Mouse (Mus musculus) forebrain, embryonic 13.5 days (tissue): Measurements from ENCODE around the gene Arhgap31. TPM values are rescaled to one million over a fixed set of nuclear protein-coding genes. Genes with fewer than 3 reads are reported as not detected.

Experiments
- ATAC-seq: fragments of 200-750 bp; cut with Nextera tagmentation; 2 replicates; pipeline ENCODE4 v1.8.0; 2017
- H3K27ac ChIP-seq: fragments of 300-500 bp; sonication (generic); 2 replicates; pipeline ENCODE4 v1.5.1; 2015; ENCODE audit warnings: inconsistent platforms, mild to moderate bottlenecking, moderate library complexity
- H3K27me3 ChIP-seq: fragments of 300-500 bp; sonication (generic); 2 replicates; pipeline ENCODE4 v1.6.1; 2015; ENCODE audit warnings: mild to moderate bottlenecking, inconsistent platforms
- H3K36me3 ChIP-seq: fragments of 300-500 bp; sonication (generic); 2 replicates; pipeline ENCODE4 v1.6.1; 2015; ENCODE audit warnings: mild to moderate bottlenecking, inconsistent platforms; ENCODE audit not compliant: poor library complexity, severe bottlenecking
- H3K4me1 ChIP-seq: fragments of 300-500 bp; sonication (generic); 2 replicates; pipeline ENCODE4 v1.6.1; 2015; ENCODE audit warnings: inconsistent platforms
- H3K4me2 ChIP-seq: fragments of 300-500 bp; sonication (generic); 2 replicates; pipeline ENCODE4 v1.6.1; 2015; ENCODE audit warnings: inconsistent platforms, mild to moderate bottlenecking, moderate library complexity
- H3K4me3 ChIP-seq: fragments of 300-500 bp; sonication (generic); 2 replicates; pipeline ENCODE4 v1.5.1; 2015; ENCODE audit warnings: mild to moderate bottlenecking, inconsistent platforms
- H3K9ac ChIP-seq: fragments of 300-500 bp; sonication (generic); 2 replicates; pipeline ENCODE4 v1.6.1; 2015; ENCODE audit warnings: mild to moderate bottlenecking, inconsistent platforms
- H3K9me3 ChIP-seq: fragments of 300-500 bp; sonication (generic); replicated peaks from 2 replicates; pipeline ENCODE4 v1.6.1; 2016; ENCODE audit warnings: inconsistent platforms
- WGBS: fragments of 180-500 bp; shearing (Covaris S2); methylation state at CpG from one replicate; pipeline ENCODE4 v1.1.7; 2015; 5-methylcytosine and 5-hydroxymethylcytosine counted together
- polyA plus RNA-seq: library from polyadenylated mRNA; unstranded; fragments of >200 nt; fragmentation: Nextera tagmentation; extraction: Ambion mirVana; gene quantifications from 2 replicates; pipeline ENCODE4 v1.2.1, GENCODE M21; 2015

Gene Arhgap31
- polyA plus RNA-seq, 1 experiment from 2014 or later: 3.6 TPM

DNA sequence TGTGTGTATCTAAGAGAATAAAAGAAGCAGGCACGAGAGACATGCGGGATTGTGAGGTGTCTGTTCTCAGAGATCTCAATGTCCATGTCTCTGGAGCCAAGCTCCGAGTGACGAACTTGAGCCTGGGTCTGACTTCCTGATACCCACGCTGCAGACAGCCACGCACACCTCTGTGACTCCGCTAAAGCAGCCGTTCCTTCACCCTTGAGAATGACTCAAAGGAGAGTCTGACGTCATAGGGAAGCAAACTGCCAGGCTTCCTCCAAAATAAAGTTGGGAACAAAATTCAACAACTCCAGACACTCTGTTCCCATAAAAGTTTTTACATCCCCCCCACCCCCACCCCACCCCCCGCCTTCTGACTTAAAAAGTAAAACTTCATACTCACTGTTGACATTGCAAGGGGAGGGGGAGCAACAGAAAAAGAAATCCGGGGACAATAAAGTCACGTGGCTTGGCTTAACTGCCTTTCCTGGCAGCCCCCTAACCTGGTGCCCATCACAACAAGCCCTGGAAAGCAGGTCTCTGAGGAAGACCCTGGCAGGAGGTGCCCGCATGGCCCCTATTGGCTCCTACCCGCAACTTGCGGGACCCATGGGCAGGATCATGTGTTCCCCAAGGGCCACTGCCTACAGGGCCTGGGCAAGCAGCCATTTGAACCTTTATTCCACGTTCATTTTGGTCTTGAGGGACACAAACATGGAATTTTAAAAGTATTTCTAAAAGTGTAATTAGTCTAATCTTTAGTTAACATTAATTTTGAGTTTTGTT lies 12.5 kb downstream of the Arhgap31 start:
- no peak overlapping the region for H3K9ac ChIP-seq

DNA sequence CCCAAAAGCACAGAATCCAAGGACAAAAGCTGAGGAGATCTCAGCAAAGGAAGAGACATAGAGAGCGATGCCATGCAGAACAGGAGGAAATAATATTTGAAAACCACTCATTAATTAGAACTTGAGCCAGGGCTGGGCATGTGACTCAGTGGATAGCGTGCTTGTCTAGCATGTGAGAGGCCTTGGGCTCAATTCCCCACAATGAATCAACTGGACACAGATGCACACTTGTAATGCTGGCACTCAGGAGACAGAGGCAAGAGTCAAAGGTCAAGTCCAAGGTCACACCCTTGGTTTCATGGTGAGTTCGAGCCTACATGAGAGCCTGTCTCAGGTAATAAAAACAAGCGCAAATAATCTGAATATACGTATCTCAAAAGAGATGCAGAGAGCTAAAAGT lies 15.5 kb downstream of the Arhgap31 start:
- H3K27ac ChIP-seq: no peak overlapping the region
- no peaks in the 10 kb centered on the region for H3K9me3 ChIP-seq
- no peak overlapping the region for H3K4me3 ChIP-seq
- 92% methylated on average over 5 of the region's 5 CpGs for WGBS
- no peak overlapping the region for H3K9ac ChIP-seq
- H3K4me1 ChIP-seq: peaks cover 12% of the 10 kb centered on the region
- ATAC-seq: no peak
- H3K36me3 ChIP-seq: no peaks in the 10 kb centered on the region
- no peaks in the 10 kb centered on the region for H3K27me3 ChIP-seq
- no peak overlapping the region for H3K4me2 ChIP-seq

More for the DNA sequence above, 12.5 kb downstream of the Arhgap31 start:
- Histone ChIP-seq H3K27ac (no peak overlapping the region), H3K4me1 (peaks cover 12% of the 10 kb centered on the region), H3K4me3 (no peak overlapping the region), H3K9me3 (no peaks in the 10 kb centered on the region), H3K4me2 (no peak overlapping the region), H3K36me3 (no peaks in the 10 kb centered on the region), H3K27me3 (no peaks in the 10 kb centered on the region)
- 88% methylated on average over 16 of the region's 16 CpGs for WGBS
- ATAC-seq: no peak

DNA sequence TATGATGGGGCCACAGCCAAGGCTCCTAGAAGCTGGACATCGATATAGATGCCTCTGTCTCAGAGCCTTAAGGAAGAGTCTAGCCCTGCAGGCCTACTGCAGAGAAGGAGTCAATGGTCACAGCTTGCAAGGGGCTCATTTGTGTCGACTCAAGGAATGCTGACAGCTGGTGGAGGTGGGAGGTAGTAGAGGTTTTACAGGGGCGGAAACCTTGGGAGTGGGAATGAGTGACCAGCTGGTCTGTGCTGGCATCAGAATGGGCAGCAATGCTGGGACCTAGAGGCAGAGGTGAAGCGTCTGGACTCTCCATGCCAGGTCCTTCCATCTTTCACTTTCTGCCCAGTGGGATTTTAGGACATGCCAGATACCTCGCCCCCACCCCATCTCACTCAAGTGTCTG lies 17.5 kb downstream of the Arhgap31 start:
- Histone ChIP-seq H3K36me3 (no peaks in the 10 kb centered on the region), H3K27me3 (no peaks in the 10 kb centered on the region), H3K27ac (no peak overlapping the region), H3K9ac (no peak overlapping the region), H3K4me1 (no peaks in the 10 kb centered on the region), H3K4me3 (no peak overlapping the region), H3K4me2 (no peak overlapping the region), H3K9me3 (no peaks in the 10 kb centered on the region)
- WGBS: 84% methylated on average over 5 of the region's 5 CpGs
- ATAC-seq: no peak

DNA sequence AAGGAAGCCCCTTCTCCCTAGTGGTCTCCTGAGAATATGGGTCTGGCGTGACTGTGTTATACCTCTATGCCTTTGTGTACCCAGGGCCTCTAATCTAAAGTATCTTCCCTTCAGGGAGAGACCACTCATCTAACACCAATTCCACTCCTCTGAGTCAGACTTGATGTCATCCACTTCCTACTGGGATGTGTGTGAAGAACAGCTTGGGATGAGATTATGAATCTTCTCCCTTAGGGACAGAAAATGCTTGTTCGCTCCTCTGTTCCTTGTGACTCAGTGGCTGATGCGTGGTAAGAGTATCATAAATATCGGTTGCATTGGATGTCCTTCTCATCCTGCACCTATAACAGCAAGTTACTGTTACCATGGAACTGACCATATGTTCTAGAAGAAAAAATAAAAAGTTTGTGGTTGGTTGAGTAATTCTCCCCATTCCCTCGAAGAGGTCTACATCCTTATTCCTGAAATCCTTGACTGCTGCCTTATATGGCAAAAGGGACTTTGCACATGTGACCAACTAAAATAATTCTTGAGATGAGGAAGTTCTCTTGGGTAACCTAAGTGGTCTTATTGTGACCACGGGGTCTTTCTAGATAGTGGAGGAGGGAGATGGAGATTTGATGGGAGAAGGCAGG lies 18.1 kb downstream of the Arhgap31 start:
- H3K9me3 ChIP-seq: no peaks in the 10 kb centered on the region
- H3K27me3 ChIP-seq: no peaks in the 10 kb centered on the region
- no peak overlapping the region for H3K4me2 ChIP-seq
- H3K27ac ChIP-seq: no peak overlapping the region
- H3K36me3 ChIP-seq: no peaks in the 10 kb centered on the region
- 91% methylated on average over 6 of the region's 6 CpGs for WGBS
- no peaks in the 10 kb centered on the region for H3K4me1 ChIP-seq
- H3K4me3 ChIP-seq: no peak overlapping the region
- no peak overlapping the region for H3K9ac ChIP-seq
- ATAC-seq: no peak

DNA sequence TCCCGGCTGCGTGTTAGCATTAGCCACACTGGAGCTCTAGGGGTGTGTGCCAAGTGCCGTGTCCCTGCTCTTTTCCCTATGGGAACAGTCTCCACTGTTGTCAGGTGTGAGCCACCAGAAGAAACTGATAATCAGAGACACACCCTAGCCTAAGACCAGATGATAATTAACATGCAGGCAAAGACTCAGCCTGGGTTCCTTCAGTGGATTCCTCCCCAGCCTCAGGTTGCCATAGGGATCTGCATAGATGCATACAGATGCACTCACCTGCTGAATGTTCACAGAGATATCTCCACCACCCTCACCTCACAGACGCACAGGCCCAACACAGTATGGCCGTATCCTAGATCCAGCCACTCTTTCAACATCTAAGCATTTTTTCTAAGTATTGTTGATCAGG lies 22.6 kb downstream of the Arhgap31 start:
- H3K4me3 ChIP-seq: no peak overlapping the region
- H3K4me1 ChIP-seq: no peaks in the 10 kb centered on the region
- H3K9ac ChIP-seq: no peak overlapping the region
- no peaks in the 10 kb centered on the region for H3K27me3 ChIP-seq
- ATAC-seq: no peak
- no peaks in the 10 kb centered on the region for H3K36me3 ChIP-seq
- H3K9me3 ChIP-seq: no peaks in the 10 kb centered on the region
- no peak overlapping the region for H3K27ac ChIP-seq
- H3K4me2 ChIP-seq: no peak overlapping the region
- WGBS: 90% methylated on average over 5 of the region's 5 CpGs

DNA sequence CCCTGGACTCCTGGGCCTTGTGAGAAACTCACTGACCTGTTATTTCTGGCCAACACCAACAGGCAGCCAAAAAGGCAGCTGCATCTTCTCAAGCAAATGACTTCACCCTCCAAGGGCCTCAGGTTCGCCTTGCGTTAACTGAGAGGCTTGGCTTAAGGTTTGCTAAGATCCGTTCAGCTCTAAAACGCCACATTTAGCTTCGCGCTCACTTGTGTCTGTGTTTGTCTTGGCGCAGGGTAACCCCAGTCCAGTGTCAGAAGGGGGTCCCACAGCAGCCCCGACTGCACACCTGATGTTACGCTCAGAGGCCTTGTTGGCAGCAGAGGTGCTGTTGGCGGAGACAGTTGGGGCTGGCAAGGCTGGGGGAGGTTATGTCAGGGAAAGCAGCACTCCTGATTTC lies 23.3 kb downstream of the Arhgap31 start:
- H3K9ac ChIP-seq: no peak overlapping the region
- H3K4me3 ChIP-seq: no peak overlapping the region
- H3K4me1 ChIP-seq: no peaks in the 10 kb centered on the region
- no peaks in the 10 kb centered on the region for H3K27me3 ChIP-seq
- no peaks in the 10 kb centered on the region for H3K9me3 ChIP-seq
- 91% methylated on average over 10 of the region's 10 CpGs for WGBS
- H3K4me2 ChIP-seq: no peak overlapping the region
- no peak overlapping the region for H3K27ac ChIP-seq
- ATAC-seq: no peak
- no peaks in the 10 kb centered on the region for H3K36me3 ChIP-seq

DNA sequence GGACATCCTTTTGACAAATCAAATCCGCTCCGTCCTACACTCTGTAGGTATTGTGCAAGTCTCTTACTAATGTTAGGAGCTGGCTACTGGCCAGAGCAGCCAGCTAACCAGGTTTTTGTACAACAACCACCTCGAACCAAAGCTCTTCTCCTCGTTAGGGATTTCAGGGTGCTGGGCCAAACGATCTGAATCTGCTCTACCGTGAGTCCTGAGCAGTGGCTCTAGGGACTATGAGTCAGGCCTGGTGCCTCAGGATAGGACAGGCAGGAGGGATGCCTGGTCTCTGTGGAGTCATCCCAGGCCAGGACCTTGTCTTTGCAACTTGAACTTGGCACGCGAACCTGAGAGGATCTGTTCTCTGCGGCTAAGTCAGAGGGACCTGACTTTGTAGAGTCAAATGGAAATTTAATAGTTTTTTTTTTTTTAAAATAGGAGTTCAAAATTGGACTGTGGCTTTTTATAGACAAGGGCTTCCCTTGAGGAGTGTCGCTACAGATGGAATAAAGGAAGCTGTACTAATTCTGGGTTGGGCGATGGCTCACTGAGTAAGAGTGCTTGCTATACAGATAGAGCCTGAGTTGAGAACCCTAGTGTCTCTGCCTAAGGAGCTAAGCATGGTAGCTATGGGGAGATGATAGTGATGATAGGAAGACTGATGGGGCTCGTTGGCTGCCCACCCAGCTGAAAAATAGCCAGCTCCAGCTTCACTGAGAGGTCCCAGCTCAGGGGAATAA lies 24.4 kb downstream of the Arhgap31 start:
- H3K4me3 ChIP-seq: no peak overlapping the region
- H3K36me3 ChIP-seq: no peaks in the 10 kb centered on the region
- no peak overlapping the region for H3K27ac ChIP-seq
- H3K4me2 ChIP-seq: no peak overlapping the region
- no peaks in the 10 kb centered on the region for H3K9me3 ChIP-seq
- 77% methylated on average over 12 of the region's 12 CpGs for WGBS
- H3K9ac ChIP-seq: no peak overlapping the region
- no peaks in the 10 kb centered on the region for H3K27me3 ChIP-seq
- no peak for ATAC-seq
- H3K4me1 ChIP-seq: no peaks in the 10 kb centered on the region

DNA sequence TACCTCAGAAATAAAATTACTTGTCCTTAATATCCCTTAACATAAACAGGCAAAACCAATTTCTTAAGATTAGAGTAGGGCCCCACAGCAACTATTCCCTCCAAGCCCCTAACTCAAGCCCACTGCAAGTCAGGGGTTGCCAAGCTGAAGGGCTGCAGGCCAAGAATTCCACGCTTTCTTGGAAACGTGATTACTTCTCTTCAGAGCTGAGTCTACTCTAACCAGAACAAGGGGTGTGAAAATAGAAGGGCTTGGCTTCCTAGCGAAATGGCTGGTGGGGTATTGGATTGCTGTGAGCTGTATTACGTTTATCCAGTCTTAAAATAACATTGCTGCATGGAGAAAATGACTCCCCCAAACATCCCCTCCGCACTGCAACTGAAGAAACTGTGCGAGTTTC lies 25.4 kb downstream of the Arhgap31 start:
- no peak overlapping the region for H3K4me2 ChIP-seq
- H3K9ac ChIP-seq: no peak overlapping the region
- 71% methylated on average over 6 of the region's 6 CpGs for WGBS
- no peaks in the 10 kb centered on the region for H3K36me3 ChIP-seq
- ATAC-seq: no peak
- H3K9me3 ChIP-seq: no peaks in the 10 kb centered on the region
- no peak overlapping the region for H3K27ac ChIP-seq
- no peak overlapping the region for H3K4me3 ChIP-seq
- H3K4me1 ChIP-seq: no peaks in the 10 kb centered on the region
- no peaks in the 10 kb centered on the region for H3K27me3 ChIP-seq

DNA sequence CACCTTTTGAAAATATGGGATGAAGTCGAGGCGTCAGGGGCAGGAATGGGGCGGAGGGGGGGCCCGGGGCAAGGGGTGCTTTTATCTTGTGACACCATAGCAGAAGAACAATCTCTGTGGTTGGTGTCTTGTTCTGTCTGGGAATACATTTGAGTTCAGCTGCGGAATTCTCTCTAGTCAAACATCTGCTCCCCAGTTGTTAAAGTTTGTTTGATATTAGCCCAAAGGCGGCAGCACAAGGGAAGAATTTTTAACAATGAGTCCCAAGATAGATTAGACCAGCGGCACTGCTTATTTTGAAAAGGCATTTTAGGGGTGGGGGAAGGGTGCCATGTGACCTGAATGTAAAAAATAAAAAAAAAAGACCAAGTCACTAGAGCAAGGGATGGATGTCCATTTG lies 30.0 kb downstream of the Arhgap31 start:
- ATAC-seq: no peak
- H3K36me3 ChIP-seq: no peaks in the 10 kb centered on the region
- H3K27ac ChIP-seq: no peak overlapping the region
- no peaks in the 10 kb centered on the region for H3K4me1 ChIP-seq
- H3K9ac ChIP-seq: no peak overlapping the region
- no peak overlapping the region for H3K4me3 ChIP-seq
- 76% methylated on average over 7 of the region's 7 CpGs for WGBS
- H3K4me2 ChIP-seq: no peak overlapping the region
- H3K9me3 ChIP-seq: no peaks in the 10 kb centered on the region
- H3K27me3 ChIP-seq: no peaks in the 10 kb centered on the region

DNA sequence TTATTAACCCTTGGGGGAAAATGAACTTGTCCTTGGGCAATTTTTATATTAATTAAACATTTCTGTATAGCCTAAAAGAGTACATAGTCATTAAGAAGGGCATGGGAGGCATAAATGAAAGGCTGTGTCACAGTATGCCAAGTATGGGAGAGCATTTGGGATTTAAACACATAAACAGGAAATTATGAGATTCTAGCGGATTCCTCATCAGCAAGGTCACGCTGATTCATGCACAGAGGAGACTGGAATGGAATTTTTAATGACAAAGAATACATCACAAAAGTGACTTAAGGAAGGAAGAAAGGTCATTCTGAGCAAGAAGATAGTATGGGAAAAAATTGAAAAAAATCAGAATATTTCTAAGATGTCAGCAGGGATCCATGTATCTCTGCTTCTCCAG lies 31.8 kb downstream of the Arhgap31 start:
- H3K36me3 ChIP-seq: no peaks in the 10 kb centered on the region
- 91% methylated on average over 2 of the region's 2 CpGs for WGBS
- no peak overlapping the region for H3K4me2 ChIP-seq
- no peak overlapping the region for H3K27ac ChIP-seq
- no peak for ATAC-seq
- H3K9me3 ChIP-seq: no peaks in the 10 kb centered on the region
- H3K9ac ChIP-seq: no peak overlapping the region
- no peak overlapping the region for H3K4me3 ChIP-seq
- H3K27me3 ChIP-seq: no peaks in the 10 kb centered on the region
- no peaks in the 10 kb centered on the region for H3K4me1 ChIP-seq

DNA sequence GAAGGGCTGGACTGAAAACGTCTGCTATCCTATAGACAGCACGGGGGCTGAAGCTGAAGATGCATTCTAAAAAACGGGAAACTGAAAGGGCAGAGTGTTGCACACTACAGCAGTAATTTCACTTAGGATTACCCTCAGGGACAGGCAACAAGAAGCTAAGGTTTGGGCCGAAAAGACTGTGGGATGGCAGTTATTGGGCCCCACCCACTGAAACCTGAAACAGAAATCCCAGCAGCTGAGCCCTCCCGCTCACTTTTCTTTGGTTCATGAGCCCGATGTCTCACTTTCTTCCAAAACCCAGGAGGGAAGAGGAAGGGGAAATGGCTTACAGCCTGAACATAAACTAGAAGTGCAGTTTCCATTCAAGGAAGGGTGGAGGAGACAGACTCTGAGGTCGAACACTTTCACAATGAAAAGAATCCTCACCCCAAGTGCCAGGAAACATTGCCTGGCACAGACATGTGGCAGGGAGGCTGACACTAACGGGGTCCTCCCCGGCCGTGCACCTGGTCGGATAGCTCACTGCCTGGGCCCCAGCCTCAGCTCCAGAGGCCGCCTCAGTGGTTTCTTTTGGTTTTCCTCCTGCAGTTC lies 33.5 kb downstream of the Arhgap31 start:
- Histone ChIP-seq H3K36me3 (no peaks in the 10 kb centered on the region), H3K9me3 (no peaks in the 10 kb centered on the region), H3K27me3 (no peaks in the 10 kb centered on the region), H3K4me1 (no peaks in the 10 kb centered on the region), H3K4me2 (no peak overlapping the region), H3K9ac (no peak overlapping the region), H3K27ac (no peak overlapping the region), H3K4me3 (no peak overlapping the region)
- no peak for ATAC-seq
- WGBS: 64% methylated on average over 12 of the region's 12 CpGs

DNA sequence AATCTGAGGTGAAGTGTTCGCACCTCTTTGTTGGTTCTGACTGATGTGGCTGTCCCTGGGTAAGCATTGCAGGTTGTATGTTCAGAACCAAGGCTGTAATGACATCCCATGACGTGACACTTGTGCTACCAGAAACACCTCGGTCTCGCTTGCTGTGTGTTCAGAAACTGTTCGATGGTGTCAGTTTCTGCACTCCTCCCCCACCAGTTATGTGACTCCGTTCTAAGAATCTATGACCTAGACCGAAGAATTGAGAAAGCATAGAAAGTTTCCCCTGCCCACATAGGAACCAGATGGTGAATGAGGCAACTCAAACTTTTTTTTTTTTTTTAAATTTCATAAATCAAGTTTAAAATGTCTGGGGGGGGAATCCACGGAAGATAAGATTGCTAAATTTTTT lies 34.2 kb downstream of the Arhgap31 start:
- ATAC-seq: no peak
- no peak overlapping the region for H3K4me3 ChIP-seq
- no peaks in the 10 kb centered on the region for H3K36me3 ChIP-seq
- H3K9me3 ChIP-seq: no peaks in the 10 kb centered on the region
- H3K4me1 ChIP-seq: peaks cover 3% of the 10 kb centered on the region
- no peak overlapping the region for H3K9ac ChIP-seq
- 91% methylated on average over 8 of the region's 8 CpGs for WGBS
- H3K27ac ChIP-seq: no peak overlapping the region
- no peaks in the 10 kb centered on the region for H3K27me3 ChIP-seq
- H3K4me2 ChIP-seq: no peak overlapping the region
